Mouse (Mus musculus) erythroblast, adult 5-6 weeks (primary cell): Measurements from ENCODE around the gene Fgfr2. TPM values are rescaled to one million over a fixed set of nuclear protein-coding genes. Genes with fewer than 3 reads are reported as not detected.

Source experiments
- ATAC-seq: replicated peaks from 2 replicates; pipeline ENCODE4 v1.8.0; 2016; ENCODE audit warnings: moderate number of reproducible peaks, mild to moderate bottlenecking, moderate TSS enrichment, inconsistent platforms; ENCODE audit not compliant: poor library complexity, low FRiP score, severe bottlenecking
- total RNA-seq, 2 experiments: library from RNA; stranded (forward) in 1 of 2; stranded (reverse) in 1 of 2; fragments of 150-400 nt in 1 of 2; fragments of 200-764, 138-1000 nt in 1 of 2; gene quantifications; 2 replicates each; pipeline versions ENCODE4 v1.2.3 to v1.2.4; 2015 to 2017; ENCODE audit warnings: low replicate concordance in 2 of 2

Gene Fgfr2
- total RNA-seq, 2 experiments from 2014 or later: 4.8 TPM; not detected in 1

DNA sequence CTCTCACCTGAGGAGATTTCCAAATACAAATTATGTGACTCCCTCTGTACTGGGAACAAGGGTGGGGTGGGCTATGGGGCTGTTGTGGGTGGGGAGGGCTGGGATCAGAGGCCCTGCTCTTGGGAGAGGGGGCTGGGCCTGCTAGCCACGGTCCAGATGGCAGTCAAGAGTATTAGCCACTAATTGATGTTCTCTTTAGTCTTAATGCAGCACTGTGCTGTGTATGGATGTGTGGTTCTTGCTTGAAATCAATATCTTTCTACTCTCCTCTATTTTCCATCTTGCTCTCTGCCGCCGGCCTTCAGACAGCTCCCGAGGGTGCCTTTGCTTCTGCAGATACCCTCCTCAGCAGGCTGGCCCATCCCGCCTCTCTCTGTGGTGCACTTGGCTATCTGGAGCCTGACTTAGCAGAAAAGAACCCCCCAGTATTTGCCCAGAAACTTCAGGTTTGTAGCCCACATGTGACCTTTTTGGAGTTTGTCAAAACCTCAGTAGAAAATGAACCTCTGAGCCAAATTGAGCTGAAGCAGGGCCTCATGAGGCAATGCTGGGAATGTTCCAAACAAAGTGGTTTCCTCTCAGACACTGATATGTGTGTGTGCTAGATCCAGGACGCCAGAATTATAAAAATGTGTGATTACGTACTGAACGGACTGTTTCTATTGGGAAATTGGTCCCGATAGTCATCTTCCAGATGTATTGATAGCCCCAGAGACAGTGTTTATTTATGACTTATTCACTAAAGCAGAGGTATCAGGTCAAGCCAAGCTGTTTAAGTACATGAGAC, 2379.7 kb downstream of the Fgfr2 start:
- ATAC-seq: no peak

- ATAC-seq: no peak
These were observed 2382.1 kb downstream of the Fgfr2 start for GRCm38 (mm10) chr7:130741099-130741498.

GRCm38 (mm10) chr7:130734195-130734787, 2388.9 kb downstream of the Fgfr2 start:
- ATAC-seq: no peak

DNA sequence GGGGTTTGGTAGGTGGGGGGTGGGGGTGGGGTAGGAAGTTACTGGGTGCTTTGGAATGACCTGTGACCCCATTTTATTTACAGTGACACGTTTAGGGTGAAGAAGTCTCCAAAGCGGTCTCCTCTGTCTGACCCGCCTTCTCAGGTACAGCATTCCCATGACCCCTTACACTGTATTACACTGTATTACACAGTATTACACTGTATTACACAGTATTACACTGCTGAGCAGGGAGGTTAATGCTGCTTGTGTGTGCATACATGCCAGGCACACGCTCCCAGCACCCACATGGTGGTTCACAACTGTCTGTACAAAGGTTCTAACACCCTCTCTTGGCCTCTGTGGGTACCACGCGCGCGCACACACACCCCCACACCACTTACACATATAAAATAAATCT, 2389.7 kb downstream of the Fgfr2 start:
- ATAC-seq: no peak

DNA sequence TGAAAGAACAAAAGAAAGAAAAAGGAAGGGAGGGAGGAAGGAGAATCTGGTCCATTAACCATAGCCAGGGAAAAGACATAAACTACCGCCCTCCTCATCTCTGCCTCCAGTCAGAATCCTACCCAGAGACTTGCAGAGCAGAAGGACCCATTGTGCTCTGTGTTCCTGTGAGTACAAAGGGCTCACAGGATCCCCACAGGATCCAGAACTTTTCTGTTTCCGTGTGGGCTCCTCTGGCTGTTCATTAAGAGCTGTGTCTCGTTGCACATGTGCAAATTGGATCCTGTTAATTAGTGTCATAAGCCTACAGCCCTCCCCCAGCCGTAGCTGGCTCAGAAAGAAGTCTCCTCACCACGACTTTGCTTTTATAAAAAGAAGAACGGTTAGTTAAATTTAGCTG, 2390.2 kb downstream of the Fgfr2 start:
- no peak for ATAC-seq

- no peak for ATAC-seq
These were observed 2391.4 kb downstream of the Fgfr2 start for GRCm38 (mm10) chr7:130731792-130732191.

- ATAC-seq: no peak
These were observed 2395.6 kb downstream of the Fgfr2 start for GRCm38 (mm10) chr7:130727560-130727959.

DNA sequence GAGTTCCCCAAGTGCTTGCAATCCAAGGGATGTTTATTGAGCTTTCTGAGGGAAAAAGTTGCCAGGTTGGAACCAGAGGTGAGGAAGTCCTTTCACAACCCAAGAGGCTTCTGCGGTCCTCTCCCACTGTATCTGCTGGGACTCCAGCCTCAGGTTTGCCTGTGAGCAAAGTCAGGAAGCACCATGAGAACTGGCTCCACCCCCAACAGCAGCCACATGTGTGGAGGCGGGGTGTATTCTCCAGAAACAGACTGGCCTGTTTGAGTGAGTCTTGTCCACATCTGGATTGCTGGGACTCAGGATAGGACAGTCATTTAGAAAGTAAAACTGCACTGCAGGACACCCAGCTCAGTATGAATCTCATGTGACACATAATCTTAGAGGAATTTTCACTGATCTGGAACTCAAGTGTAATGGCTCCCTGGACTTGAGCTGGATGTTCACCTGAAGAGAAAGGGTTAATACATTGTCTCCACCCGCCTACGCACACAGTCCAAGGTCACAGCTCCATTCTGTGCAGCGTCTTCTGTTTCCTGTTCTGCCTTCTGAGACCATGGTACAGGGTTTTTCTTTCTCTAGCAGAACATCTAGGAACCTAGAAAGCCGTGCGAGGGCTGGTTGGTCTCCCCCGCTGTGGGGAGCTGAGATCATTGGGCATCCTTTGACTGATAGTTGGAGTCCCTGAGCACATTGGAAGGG, 2396.3 kb downstream of the Fgfr2 start:
- no peak for ATAC-seq

DNA sequence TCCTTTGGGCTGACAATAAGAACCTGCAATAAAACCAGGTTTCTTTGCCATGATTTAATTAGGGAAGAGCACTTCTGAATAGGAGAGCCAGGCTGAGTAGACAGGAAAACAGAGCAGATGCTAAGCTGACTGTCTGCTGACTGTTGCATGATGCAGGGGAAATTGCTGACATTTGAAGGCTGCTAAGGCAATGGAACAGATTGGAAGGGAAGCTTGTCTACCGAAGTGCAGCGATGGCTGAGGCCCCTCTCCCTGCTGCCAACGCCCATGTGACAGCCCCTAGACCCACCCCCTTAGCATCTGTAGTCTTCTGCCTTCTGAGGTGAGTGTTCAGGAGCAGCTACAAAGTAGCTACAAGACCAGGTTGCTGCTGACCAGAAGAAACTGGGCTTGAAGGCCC, 2397.0 kb downstream of the Fgfr2 start:
- ATAC-seq: no peak

GRCm38 (mm10) chr7:130720646-130721335, 2402.4 kb downstream of the Fgfr2 start:
- no peak for ATAC-seq

DNA sequence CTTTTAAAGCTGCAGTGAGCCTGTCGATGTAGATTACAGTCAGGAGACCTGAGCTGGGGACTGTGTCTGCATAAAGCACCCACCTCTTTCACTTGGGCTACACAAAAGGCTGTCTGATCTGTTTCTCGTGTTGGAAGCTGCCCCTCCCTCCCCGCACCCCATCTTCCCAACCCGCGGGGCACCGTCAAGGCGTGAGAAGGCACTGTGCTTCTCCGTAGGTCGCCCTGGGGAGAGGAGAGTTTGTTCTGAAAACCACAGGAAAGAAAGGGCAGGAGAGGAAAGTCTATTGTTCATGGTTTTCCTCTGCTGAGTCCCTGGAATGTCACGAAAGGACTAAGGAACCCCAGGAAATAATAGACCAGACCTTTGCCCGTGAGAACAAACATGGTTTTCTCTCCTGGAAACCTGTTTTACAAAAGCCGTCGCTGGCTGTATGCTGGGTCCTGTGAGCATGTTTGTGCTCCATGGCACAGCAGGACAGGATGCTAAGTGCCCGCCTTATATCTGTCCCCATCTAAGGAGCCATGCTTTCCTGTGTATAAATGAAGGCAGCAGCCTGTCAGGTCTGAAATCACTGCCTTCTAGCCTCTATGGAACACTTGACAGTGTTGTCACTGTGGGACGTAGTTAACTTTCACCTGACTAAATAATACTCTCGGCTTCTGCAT, 2403.1 kb downstream of the Fgfr2 start:
- no peak for ATAC-seq

- ATAC-seq: no peak
These were observed 2406.2 kb downstream of the Fgfr2 start for GRCm38 (mm10) chr7:130716989-130717388.

DNA sequence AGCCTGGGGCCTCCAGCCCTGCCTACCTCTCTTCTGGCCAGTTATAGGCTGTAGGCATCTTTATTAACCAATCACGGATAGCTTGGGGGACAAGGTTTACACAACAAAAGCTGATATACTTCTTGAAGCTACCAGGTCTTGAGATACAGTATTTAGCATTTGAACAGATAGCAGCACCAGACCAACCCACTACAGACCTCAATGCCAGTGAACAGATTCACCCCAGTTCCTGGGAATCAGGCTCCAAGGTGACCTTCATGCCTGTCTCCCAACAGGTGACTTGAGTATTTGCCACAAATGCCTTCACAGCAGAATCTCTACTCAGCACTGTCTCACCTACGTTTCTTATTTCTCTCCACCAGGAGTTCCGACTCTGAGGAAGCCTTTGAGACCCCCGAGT, 2406.8 kb downstream of the Fgfr2 start:
- no peak for ATAC-seq

- ATAC-seq: no peak
These were observed 2407.7 kb downstream of the Fgfr2 start for GRCm38 (mm10) chr7:130715467-130715866.

DNA sequence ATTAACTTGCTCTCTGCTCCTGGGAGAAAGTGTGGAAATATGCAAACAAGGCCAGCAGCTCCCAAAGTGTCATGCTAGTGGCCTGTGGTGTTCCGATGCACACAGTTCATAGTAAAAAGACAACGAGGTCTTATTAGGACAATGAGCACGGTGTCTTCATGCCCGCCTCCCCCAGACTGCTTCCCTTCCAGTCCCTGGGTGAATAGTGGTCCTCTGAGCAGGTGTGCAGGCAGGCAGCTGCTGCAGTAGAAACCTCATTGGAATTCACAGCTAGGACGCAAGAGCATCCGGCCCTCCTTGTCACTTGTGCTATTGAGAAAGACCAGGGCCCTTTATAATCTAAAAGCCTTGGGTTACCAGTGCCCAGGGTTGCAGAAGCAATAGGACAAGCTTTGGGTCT, 2409.8 kb downstream of the Fgfr2 start:
- no peak for ATAC-seq

- no peak for ATAC-seq
These were observed 2411.3 kb downstream of the Fgfr2 start for GRCm38 (mm10) chr7:130711851-130712250.

DNA sequence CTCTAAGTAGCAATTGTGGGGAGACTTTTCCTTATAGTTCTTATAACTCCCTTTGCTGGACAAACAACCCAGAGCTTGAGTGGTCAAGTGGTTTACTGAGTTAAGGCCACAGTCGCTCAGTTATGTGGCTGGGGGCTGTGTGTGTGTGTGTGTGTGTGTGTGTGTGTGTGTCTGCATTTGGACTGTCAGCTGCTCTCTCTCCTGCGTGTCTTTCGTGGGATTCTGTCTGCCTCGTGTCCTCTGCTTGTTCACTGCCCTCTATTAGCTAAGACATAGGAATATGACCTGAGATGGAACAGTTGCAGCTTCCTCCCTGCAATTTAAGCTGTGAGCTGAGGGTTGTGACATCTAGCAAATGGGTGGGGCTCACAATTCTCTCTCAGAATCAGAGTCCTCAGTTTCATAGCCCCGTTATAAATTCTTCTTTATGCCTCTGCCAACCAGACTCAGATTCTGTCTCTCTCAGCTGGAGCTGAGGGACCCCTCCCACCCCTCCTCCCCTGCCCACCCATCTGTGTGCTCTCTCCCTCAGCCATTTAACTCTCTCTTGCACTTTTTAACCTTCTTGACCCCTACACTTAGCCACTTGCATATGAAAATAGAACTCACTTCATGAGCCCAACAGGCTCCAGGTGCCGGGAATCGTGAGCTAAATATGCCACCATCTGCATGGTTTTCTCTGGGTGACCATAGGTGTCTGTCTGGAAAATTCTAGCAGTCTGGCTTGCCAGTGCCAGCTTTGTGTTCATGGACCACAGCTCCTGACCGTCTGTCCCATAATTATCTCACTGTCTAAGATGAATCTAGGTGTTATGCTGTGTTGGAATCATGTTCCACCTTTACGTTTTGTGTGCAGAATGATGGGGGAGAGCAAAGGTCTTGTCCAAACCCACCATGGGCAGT, 2413.5 kb downstream of the Fgfr2 start:
- no peak for ATAC-seq

GRCm38 (mm10) chr7:130708940-130709339, 2414.2 kb downstream of the Fgfr2 start:
- no peak for ATAC-seq

DNA sequence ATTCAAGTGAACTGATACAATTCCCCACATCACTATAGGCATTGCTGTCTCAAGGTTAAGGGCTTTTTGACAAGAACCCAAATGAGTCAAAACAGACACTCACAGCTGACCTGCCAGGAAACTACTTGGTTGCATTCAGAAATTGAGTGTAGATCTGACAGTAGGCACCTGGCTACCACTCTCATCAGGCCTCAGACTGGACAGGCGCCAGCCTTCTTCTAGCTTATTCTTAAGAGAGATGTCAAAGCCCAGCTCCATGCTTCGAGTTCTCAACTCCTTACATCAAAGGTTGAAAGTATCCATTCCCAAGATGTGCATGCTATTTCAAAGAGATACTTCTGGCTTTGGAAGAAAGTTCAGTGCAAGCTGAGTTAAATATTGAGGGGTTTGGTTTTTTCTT, 2417.9 kb downstream of the Fgfr2 start:
- no peak for ATAC-seq
